Mouse (Mus musculus) cerebellum, adult 8-10 months (tissue): ENCODE data around the gene Ogdhl.
"Not testable (repeated sequence)": the region's sequence is repeated elsewhere in the genome, so short reads cannot be mapped to it uniquely, and the experiment has no call there.

ENCODE experiments used
- DNase-seq: peaks from one replicate; pipeline ENCODE4 v3.0.0; 2022

The Ogdhl gene

DNA sequence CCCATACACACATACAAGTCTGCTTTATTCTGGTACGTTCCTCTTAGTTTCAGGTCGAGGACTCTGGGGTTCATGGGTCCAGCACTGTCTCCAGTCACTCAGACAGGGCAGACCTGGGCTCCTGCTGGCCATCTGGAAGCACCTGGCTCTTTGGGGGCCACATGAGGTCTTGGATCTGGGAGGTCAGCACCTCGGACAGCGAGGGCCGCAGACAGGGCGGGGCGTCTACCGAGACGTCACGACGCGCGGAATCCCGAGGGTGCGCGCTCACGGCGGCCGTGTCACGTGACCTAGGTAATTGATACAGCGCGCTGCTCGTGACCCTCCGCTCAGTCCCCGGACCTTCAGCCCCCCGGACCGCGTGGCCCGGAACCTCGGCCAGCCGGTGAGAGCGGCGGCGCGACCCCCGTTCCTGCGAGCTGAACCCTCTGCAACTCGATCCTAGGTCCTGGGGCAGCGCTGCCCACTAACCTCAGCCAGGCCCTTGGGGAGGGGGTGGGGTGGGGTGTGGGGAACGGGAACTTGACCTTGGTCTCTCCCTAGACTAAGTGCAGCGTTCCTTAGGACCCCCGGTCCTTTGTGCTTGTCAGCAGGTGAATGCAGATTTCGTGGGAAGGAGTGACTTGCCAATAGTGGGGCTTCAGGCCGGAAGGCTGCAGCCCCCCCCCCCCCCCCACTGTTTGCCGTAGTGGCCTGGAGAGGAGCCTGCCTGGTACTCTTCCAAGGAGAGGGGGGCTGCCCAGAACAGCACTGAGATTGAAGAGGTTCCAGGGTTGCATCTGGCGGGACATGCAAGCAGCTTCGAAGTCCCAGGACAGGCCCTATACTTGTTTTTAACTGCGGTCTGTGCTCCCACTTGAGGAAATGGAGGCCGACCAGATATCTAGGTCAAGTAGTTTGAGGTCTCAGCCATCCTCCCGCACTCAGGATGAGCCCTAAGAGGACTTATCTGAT is at the start of gene Ogdhl:
Ogdhl (plus strand) TSS at position 288 of the 954 bp plus-strand sequence.
- DNase-seq, result peak; percentile 82

DNA sequence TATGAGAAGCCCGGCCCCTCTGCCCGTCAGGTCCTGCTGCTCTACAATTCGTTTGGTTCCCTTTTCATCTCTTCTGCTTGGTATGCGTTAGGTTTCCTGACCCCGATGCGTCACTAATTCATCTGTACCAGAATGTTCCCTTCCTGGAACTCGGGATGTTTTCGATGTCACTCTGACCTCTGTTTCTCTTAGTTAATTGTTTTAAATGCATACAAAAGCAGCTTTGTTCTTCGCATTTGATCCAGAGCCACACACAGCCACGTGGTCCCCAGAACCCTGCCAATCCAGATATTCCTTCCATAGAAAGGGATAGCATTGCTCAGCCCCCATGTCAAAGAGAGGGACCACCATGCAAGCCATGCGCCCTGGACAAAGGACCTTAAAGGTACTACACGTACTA is 20.2 kb upstream of the Ogdhl start:
- no peak for DNase-seq

DNA sequence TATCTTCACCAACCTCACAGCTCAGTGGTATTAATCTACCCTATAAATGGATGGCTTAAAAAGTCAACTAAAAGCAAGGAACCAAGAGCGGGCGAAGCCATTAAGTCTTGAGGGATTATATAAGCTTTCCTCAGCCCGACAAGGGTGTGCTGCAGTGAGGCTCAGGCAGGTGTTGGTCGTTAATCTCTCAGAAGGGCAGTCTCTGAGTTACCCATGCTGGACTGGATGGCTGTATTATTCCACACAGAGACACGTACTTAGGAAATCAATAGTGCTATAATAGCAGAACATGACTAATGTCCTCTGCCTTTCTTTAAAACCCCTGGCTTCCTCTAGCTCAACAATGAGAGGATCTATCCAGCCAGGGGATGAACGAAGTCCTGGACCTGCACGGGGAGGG is 19.4 kb upstream of the Ogdhl start:
- DNase-seq, result no peak

DNA sequence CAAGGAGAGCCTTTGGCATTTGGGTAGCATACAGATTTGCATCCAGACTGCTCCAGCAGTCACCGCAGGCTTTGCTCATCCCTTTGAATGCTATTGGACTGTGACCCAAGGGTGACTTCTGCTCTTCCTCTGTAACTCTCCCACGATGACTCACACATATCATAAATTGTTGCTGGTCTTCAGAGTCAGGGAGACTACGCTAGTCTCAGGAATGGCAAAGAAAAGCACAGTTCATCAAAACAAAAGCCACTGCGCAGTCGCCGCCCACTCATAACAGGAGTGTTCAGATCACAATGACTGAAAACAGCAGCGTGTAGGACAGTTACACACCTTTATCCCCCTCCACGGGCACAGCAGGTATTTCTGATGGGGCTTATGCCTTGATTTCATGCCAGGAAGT is 16.9 kb upstream of the Ogdhl start:
- DNase-seq, result no peak

DNA sequence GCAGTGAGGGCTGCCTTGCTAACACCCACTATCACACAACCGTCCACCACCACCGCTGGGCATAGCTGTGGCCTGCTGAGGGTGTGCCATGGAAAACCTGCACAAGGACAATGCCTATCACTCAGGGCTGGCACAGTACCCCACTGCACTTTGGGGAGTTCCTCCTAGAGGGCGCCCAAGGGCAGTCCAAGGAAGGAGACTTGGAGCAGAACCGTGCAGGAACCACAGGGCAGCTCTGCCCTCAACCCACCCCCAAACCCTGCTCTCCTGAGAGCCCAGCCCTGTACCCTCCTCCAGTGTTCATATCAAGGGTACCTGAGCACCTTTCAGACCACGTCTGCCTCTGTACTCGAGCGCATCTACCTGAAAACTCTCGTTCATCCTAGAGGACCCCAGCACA is 11.9 kb upstream of the Ogdhl start:
- DNase-seq, result peak; percentile 73

DNA sequence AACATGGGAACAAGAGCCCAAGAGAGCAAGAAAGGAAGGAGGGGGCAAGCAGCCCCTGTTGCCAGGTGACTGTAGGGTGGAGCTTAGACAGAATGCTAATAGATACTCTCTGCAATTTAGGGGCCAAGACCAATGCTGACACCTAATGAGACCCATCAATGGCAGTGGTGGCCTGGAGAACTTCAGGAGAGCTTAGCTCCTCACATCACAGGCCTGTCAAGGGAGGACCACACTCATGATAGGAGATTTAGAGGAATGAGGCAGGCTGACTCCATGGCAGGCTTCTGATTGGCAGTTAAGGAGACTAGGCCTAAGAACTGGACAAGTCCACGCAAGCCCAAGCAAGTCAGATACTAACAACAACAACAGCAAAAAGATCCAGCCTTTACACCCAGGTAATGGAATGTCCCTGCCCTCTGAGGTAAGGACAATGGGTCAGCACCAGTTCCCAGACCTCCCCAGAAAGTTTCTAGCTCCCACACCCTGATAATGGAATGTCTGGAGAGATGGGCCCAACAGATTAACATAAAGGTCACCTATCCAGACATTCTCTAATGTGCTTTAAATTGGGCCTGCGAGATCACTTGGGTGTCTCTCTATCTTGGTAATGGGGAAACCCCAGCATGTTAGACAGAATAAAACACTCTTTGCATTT is 10.3 kb upstream of the Ogdhl start:
- no peak for DNase-seq

DNA sequence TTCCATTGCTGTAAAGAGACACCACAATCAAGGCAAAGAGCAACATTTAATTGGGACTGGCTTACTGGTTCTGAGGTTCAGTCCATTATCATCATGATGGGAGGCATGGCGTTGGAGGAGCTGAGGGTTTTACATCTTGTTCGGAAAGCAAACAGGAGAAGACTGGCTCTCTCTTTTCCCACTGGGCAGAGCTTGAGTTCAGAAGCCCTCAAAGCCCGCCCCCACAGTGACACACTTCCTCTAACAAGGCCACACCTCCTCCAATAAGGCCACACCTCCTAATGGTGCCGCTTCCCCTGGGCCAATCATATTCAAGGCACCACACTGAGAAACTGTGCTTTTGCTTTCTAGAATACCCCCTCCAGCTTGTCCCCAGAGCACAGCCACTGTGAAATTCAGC is 4.0 kb upstream of the Ogdhl start:
- no peak for DNase-seq

DNA sequence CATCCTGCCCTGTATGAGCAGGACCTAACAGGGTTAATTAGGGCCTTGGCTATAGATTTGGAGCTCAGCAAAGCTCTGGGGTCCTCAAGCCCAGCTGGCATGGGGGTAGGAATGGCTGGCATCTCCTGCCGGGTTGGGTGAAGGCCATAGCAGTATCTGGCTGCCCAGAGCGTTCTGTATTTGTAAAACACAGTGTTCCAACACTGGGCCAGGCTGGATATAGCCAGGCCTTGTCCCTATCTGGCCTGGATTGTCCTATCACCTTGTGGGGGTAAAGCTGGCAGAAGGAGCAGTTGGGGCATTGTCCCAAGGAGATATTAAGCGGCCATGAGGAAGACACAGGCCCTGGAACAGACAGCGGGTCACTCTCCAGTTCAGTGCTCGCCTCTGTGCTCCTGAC is 1.4 kb downstream of the Ogdhl start:
- DNase-seq, result no peak

DNA sequence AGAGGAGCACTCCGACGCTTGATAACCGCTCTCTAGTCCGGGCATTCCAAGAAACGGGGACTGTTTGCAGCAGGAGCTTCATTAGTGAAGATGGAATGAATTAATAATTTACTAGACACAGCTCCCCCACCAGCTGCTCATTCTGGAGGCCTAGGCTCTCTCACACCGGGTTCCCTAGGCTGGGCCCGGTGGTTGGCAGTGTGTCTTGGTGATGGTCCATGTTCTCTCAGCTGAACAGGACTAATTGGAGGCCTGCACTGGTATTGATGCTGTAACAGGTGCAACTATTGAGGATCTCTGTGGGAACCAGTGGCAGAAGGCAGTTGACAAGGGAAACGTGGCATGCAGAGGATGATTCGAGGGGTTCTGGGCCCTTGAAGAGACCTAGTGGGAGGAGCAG is 5.5 kb downstream of the Ogdhl start:
- DNase-seq, result no peak

DNA sequence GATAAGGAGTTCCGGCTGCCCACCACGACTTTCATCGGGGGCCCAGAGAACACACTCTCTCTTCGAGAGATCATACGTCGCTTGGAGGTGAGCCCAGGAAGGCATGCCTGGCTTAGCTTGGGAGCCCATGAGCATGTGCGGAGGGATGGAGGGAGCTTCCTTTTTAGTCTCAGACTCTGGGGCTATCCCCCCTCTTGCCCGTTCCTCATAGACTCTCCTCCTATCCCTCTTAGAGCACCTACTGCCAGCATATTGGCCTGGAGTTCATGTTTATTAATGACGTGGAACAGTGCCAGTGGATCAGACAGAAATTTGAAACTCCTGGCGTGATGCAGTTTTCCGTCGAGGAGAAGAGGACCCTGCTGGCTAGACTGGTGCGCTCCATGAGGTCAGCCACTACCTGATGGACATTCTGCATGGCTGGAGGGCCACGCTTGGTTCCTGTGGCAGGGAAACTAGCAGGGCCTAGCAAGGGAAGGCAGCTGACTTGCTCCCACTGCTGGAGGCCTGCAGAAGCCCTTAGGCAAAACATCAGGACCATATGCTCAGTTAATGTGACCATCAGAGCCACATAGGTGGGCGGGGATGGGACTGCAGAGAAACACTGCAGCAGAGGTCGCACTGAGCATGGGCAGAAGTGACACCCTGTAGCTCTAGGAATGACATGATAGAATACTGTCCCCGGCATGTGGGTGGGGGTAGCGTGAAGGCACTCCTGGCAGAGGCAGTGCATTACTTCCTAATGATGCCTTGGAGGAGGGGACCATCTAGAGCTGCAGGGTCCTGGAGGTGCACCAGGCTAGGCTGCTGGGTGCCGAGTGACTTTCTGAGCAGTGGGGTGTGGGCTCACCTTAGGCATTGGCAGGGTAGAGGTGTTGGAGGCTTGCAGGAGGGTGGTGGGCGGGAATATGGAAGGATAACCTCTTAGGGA is 11.0 kb downstream of the Ogdhl start:
- no peak for DNase-seq

DNA sequence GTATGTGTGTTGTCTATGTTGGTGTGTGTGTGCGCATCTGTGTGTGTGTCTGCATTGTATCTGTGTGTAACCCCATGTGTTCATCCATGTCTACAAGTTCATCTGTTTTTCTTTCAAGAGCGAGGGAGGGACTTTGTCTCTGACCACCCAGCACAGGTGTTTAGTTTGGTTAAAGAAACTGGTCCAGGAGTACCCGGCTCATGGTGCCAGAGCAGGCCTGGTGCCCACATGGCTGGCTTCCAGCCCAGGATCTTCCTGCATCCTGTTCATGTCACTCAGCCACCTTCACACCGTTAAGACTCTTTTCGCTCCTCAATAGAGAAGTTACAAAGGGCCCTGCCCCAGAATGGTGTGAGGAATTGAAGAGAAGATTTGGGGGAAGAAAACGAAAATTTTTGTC is 14.2 kb downstream of the Ogdhl start:
- peak; percentile 55 for DNase-seq

DNA sequence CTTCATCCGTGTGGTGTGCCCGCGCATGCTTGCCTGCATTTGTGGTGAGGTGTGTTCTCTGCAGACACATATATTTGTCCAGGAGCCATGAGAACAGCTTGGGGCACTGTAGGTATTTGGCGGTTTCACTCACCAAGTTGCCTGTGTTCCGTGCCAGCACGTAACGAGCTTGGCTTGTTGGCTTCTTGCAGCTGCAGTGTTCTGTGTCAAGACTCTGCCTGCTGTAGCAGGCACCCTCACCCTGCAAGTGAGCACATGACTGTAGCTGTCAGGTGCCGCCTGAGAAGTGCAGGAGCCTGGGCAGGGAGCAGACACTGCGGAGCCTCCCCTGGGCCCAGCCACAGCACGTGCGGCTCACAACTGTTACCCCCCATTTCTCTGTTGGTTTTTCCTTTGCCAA is 14.7 kb downstream of the Ogdhl start:
- DNase-seq, result peak; percentile 80

DNA sequence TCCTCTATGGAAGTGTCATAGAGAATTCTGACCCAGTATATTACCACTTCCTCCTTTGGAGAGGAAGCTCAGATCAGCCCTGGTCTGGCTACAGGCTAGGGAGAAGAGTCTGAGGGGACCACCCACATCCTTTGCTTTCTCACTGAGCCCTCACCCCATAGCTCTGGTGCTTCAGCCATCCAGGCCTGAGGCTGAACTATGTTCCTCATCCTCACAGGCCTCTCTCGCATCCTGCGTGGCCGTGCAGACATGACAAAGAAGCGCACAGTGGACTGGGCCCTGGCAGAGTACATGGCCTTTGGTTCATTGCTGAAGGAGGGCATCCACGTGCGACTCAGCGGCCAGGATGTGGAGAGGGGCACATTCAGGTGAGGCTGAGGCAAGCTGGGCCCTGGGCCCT is 20.0 kb downstream of the Ogdhl start:
- DNase-seq, result no peak

DNA sequence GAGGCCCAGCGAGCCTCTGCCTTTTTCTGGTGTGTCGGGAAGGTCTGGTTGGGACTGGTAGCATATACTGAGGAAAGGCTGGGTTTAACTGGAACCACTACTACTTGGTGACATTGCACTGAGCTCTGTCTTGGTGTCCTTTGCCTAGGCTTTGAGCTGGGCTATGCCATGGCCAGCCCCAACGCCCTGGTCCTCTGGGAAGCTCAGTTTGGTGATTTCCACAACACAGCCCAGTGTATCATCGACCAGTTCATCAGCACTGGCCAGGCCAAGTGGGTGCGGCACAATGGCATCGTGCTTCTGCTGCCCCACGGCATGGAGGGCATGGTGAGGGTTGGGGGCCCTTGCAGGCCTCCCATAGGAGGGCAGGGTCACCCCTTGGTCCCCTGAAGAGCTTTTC is 22.4 kb downstream of the Ogdhl start:
- DNase-seq, result no peak

DNA sequence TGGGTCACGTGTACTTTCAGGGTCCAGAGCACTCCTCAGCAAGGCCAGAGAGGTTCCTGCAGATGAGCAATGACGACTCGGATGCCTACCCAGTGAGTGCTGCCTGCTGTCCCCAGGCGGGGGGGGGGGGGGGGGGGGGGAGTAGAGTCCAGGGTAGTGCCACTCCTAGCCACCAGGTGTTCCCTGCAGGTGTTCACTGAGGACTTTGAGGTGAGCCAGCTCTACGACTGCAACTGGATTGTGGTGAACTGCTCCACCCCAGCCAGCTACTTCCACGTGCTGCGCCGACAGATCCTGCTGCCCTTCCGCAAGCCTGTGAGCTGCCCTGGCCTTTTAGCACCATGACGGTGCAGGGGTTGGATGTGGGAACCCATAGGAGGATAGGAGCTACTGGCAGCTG is 22.9 kb downstream of the Ogdhl start:
- no peak for DNase-seq

DNA sequence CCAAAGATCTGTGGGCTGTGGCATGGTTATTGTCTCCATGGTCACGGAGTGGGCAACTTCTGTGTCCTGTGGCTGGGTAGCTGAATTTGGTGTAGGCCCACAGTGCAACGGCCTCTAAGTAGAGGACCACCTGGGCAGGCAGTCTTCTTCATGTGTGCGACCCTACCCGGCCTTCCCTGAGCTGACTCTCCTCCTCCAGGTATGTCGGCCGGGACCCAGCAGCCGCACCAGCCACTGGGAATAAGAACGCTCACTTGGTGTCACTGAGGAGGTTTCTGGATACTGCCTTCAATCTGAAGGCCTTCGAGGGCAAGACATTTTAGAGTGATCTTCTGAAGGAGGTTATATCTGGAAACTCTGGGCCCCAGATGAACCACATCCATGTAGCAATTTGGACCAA is 25.5 kb downstream of the Ogdhl start:
- DNase-seq, result no peak

DNA sequence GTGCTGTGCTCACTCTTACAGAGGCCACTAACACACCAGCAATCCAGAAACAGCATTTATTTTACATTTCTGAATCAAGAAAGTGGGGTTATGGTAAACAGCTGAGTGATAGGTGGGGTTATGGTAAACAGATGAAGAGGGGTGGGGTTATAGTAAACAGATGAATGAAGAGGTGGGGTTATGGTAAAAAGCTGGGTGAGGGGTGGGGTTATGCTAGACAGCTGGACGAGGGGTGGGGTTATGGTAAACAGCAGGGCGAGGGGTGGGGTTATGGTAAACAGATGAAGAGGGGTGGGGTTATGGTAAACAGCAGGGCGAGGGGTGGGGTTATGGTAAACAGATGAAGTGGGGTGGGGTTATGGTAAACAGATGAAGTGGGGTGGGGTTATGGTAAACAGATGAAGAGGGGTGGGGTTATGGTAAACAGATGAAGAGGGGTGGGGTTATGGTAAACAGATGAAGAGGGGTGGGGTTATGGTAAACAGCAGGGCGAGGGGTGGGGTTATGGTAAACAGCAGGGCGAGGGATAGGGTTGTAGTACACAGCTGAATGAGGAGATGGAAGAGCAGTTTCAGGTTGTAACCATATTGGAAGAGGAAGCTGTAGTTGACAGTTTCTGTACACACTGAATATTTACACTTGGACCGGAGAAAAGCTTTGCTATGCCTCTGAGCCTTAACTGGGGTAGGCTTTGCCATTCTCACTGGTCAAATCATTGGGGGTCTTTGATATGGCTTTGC is 29.5 kb downstream of the Ogdhl start:
- not testable (repeated sequence) for DNase-seq

DNA sequence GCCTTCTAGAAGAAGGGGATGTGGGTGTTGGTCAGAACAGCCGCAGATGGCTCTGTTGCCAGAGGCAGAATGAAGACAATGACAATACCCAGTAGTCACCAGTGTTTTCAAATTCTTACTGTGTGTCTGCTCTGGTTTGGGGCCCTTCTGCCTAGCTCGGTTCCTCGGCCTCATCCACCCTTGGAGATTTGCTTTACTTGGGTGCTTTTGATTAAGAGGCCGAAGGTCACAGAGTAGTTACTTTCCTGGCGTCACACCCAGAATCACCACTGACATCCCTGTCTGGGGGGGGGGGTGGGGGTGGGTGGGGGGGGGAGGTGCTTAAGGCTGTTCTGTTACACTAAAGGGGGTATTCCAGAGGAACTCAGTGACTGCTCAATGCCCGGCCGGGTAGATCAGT is 42.5 kb downstream of the Ogdhl start:
- no peak for DNase-seq

DNA sequence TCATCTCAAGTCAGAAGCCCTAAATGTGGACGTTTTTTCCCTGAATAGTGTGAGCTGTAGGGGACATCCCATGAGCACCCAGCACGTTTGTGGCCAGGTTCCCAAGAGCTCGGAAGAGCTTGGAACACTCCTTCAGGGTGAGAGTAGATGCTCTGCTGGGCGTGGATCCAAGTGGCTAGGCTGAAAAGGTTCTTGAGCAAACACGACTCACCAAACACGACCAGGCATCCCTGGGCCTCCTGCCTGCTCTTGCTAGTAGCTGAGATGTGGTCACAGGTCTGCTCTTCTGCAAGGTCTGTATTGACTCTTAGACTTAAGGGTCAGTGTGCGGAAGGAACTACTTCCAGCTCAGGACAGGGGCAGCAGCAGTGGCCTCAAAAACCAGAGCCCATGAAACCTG is 47.9 kb downstream of the Ogdhl start:
- no peak for DNase-seq

DNA sequence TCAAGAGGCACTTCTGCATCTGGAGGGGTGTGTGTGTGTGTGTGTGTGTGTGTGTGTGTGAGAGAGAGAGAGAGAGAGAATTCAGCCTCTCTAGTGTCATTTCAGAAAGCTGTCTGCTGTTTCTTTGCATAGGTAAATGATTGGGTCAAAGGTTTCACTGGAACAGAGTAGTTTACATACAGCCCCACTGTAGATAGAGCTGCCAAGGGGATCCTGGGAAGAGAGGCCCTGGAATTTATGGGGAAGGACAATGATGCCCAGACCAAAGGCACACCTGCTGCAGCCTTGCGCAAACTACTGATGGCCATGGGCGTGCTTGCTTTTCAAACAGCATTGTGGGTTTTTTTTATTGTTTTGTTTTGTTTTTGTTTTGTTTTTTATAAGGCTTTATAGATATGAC is 50.7 kb downstream of the Ogdhl start:
- DNase-seq, result no peak

DNA sequence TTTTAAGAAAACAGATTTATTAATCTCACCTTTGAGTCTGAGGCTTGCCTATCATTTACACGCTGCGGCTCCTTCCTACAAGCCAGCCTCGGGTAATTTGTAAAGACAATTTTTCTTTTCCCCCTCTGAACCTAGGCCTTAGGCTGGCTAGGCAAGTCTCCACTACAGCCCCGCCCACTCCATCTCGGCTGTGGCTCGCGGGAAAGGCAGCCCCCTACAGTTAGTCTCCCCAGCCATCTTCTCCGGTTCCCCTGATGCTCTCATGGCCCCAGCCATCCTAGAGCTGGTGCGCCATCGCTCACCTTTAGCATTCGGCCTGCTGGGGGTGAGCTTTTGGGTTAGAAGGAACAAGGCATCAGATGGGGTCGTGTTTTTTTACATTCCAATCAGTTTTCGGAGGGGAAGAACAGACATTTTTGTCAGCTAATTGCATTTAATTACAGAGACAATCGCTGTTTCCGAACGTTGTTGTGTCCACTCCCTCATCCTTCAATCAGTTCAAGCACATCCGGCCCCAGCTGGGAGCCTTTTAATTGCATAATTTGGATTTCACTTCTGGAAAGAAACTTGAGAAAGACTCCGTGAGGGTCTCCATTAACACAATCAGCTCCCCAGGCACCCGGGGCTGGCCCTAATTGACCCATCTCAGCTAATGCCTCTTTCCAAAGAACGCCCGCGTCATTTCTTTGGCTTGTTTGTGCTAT is 57.7 kb downstream of the Ogdhl start:
- no peak for DNase-seq

DNA sequence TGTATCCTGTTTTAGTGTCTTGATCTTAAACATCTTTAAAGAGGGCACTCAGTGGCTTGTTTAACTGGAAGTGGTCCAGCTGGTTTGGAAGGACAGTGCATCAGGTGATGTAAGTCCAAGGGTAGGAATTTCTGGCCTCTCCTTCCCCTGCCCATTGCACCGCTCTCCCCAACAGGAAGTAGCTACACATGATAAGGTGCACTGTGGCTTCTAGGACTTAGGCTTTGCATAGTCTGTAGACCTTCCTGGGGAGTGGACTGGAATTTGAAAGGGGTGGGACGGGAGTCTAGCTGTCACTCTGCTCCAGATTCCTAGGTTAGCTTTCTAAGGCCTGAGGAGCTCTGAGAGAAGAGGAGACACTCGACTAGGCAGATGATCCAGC is 58.3 kb downstream of the Ogdhl start:
- DNase-seq, result no peak
